Mouse (Mus musculus): Measurements from ENCODE around the gene Gm20532.

Gm20532 gene

DNA sequence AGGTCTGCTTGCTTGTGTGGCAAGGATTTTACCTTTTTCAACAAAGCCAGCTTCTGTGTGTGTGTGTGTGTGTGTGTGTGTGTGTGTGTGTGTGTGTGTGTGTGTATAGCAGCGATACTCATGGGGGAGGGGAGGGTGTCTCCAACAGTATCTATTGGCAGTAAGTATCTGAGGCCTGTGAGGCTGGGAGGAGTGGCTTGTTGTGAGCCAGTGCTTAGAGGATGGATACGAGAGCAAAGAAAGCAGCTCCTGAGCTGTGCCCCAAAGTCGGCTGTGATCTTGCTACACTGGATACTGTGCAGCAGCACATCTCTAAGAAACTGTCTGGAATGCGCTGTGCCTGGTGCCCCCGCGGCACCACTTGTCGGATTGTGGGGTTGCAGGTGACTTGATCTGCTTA, 31.5 kb downstream of the Gm20532 start:
- no peak for DNase-seq (ENCODE audit: extremely low spot score, low read depth, low spot score)

DNA sequence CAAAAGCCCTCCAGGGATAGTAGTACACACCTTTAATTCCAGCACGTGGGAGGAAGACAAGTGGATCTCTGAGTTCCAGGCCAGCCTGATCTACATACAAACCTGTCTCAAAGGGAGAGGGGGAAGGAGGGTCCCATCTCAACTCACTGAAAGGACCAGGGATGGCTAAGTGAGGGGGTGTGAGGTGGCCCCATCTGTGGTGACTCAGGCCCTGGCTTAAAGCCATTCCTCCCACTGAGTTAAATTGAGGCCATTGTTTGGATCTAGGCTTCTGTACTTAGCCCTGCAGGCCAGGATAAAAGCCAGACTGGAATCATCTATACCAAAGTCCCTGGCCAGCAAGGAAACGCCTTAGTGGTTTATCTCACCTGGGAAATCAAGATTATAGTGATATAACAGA, 34.8 kb downstream of the Gm20532 start:
- DNase-seq (ENCODE audit: extremely low spot score, low read depth, low spot score) = no peak

DNA sequence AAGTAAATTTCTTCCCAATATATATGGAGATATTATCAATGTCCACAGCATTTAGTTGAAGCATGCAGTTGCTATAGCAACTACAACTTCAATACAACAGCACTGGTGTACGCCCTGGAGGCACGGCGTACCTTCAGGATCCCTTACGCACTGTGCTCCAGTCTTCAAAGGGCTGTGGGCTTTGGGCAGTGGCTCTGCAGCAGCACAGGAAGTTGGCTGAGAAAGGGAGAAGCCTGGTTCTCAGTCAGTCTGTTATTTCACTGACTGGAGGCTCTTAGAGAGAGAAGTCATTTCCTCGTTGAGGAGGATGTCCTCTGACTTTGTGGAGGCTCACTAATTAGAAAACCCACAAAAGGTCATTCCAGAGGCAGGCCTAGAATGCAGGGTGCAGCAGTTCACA, 36.5 kb downstream of the Gm20532 start:
- DNase-seq (ENCODE audit: extremely low spot score, low read depth, low spot score) = no peak

DNA sequence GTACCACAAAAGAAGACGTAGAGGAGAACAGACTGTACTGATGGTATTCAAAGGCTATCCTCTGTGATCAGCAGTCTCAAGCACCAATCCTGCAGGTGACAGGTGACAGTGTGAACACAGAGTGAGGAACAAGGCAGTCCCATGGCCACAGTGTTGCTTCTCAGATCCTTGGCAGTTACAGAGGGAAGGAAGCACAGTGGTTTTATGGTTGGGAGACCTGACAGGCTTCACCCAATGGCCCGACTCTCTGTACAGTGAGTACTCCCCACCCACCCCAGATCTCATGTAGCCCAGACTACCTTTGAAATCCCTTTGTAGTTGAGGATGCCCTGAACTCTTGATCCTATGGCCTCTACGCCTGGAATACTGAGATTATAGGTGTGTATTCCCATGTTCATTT, 39.0 kb downstream of the Gm20532 start:
- no peak for DNase-seq (ENCODE audit: extremely low spot score, low read depth, low spot score)

DNA sequence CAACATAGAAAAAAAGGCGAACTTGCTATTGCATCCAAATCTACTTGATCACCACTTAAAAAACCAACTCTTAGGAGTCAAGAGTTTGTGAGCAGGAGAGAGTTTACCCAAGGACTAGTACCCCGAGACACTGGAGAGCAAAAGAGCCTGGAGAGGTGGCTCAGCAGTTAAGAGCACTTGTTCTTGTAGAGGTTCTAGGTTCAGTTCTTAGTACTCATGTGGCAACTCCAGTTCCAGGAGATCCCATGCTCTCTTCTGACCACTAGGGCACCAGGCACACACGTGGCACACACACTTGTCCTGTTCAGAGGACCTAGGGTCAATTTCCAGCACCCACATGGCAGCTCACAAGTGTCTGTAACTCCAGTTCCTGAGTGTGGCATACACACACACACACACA, 39.6 kb downstream of the Gm20532 start:
- no peak for DNase-seq (ENCODE audit: extremely low spot score, low read depth, low spot score)

DNA sequence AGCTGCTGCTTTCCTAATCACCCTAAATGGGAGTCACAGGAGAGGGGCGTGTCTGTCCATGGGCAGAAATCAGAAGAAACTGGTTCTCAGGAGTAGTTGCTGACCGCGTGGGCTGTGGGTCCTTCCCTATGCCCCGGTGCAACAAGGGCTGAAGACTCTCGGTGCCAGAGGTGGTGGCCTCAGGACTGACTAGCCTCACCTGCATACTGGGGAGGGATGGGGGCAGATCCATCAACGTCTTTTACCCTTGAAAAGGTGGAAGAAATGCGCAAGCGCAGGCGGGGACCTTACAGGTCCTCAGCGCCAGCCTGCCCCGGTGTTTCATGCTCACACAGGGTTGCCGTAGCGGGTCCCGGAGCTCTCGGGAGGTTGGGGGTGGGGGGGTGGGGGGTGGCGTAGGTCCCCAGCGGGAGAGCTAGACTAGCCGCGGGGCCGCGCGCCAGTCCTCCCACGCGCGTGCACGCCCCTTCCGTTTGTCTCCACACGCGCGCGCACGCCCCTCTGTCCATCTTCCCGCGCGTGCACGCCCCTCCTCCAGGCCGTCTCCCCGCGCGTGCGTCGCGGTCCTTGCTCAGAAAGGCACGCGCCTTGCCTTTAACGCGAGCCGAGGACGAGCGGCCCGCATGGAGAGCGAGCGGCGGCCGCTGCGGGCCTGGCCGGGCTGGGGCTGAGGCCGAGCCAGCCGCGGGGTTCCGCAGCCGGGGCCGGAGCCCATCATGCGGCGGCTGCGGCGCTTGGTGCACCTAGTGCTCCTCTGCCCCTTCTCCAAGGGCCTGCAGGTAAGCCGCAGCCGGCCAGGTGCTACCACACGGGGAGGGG, 41.7 kb downstream of the Gm20532 start, which contains the start of gene Fam69b:
TSS of gene Fam69b (plus strand) at position 537 of the 819 bp plus-strand sequence.
- DNase-seq (ENCODE audit: extremely low spot score, low read depth, low spot score) = no peak

DNA sequence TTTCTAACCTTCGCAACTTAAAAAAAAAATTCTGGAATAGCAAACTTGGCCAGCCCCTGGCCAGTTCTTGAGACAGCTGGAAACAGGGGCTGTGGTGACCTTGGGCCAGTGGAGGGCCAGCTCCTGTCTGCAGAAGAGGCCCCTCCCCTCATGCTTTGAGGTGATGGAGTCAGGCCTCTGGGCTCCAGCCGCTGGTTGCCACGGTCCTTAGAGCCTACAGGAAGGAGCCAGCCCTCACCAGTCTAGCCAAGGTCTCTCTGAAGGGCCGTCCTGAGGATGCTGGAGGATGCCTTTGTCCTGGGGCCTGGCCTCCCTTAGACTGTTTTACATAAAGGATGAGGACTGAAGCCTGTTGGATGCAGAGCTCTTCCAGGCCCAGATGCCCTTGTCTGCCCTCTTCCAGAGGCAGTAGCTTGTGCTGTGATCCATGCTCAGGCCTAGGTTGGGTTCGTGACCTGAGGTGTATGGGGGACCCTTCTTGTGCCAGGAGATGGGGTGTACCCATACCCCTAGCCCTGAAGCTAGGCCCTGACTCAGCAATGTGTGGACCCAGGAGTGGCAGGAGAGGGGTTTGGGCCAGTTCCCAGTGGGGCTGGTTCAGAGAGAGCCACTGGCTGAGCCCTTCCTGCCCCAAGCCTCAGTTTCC, 42.5 kb downstream of the Gm20532 start:
- no peak for DNase-seq (ENCODE audit: extremely low spot score, low read depth, low spot score)

DNA sequence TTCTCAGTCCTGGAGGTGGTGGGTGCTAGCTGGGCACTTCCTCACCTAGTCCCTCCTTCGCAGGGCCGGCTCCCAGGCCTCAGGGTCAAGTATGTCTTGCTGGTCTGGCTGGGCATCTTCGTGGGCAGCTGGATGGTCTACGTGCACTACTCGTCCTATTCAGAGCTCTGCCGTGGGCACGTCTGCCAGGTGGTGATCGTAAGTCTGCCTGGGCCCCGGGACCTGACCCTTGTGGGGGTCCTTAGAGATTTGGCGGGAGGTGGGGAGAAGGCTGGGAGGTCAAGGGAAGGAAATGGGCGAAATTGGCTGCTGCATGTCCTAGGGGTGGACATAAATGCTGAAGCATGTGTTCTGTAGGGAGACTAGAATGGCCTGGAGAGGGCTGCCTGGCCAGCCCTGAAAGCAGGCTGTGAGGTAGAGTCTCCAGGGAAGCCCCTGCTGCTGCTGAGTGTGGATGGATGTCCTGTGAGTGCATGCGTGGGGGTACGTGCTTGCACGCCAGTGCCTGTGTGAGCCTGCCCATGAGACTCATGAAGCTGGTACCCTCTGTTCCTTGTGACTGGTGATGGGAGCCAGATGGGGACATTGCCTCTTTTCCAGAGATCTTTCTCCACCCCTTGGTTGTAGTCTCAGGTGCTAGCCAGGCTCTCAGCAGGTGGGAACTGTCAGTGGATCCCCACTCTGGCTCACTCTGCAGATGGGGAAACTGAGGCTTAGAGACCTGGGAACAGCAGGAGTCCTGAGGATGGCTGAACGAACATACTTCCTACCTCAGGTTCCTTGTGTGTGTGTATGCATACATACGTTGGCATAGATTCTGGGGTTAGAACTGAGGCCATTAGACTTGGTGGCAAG, 46.3 kb downstream of the Gm20532 start:
- DNase-seq (ENCODE audit: extremely low spot score, low read depth, low spot score) = no peak

DNA sequence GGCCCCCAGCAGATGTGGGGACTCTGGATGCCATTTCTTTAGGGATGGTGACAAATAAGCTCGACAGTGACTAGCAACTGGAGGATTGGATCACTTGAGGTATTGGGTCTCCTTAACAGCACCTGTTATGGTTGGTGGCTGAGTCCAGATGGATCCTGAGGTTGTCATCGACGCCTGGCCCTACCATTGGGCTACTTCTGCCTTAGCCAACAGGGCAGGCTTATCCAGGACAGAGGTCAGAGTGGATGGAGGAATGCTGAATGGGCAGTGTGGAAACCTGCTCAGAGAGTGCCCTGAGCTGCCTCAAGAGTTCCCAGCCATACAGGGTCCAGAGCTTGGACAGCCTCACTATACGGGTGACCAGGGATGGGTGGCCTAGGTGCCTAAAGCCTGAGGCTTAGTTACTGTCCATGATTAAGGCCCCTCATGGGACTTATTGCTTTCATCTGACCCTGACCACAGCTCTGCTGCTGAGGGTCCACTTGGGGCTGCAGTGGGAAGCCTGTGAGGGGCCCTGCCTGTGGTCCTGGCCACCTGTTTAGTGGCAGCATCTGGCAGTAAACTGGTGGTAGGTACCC, 47.6 kb downstream of the Gm20532 start:
- no peak for DNase-seq (ENCODE audit: extremely low spot score, low read depth, low spot score)

DNA sequence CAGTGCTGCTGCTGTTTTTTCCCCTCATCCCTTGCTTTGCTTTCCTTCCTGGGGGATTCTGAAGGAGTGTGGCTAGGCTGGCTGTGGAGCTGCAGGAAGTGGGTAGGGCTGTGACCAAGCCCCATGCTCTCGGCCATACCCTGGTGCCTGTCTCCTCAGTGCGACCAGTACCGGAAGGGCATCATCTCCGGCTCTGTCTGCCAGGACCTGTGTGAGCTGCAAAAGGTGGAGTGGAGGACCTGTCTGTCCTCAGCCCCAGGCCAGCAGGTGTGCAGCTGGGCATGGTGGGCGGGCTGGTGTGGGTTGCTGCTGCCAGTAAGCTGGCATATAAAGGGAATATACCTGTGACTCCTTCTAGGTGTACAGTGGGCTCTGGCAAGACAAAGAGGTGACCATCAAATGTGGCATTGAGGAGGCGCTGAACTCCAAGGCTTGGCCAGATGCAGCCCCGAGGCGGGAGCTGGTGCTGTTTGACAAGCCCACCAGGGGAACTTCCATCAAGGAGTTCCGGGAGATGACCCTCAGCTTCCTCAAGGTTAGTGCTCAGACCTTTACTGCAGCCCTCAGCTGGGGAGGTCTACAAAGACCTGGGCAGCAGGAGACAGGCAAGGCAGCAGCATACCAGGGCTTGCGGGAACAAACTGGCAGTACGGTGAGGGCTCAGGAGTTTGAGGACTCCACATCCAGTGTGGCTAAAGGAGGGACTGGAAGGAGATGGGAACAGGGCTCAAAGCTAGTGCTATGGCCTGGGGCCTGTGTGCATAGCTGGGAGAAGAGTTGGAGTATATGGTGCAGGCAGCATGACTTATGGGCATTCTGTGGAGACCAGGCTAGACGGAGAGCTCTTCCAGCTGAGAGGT, 48.4 kb downstream of the Gm20532 start:
- DNase-seq (ENCODE audit: extremely low spot score, low read depth, low spot score) = no peak

DNA sequence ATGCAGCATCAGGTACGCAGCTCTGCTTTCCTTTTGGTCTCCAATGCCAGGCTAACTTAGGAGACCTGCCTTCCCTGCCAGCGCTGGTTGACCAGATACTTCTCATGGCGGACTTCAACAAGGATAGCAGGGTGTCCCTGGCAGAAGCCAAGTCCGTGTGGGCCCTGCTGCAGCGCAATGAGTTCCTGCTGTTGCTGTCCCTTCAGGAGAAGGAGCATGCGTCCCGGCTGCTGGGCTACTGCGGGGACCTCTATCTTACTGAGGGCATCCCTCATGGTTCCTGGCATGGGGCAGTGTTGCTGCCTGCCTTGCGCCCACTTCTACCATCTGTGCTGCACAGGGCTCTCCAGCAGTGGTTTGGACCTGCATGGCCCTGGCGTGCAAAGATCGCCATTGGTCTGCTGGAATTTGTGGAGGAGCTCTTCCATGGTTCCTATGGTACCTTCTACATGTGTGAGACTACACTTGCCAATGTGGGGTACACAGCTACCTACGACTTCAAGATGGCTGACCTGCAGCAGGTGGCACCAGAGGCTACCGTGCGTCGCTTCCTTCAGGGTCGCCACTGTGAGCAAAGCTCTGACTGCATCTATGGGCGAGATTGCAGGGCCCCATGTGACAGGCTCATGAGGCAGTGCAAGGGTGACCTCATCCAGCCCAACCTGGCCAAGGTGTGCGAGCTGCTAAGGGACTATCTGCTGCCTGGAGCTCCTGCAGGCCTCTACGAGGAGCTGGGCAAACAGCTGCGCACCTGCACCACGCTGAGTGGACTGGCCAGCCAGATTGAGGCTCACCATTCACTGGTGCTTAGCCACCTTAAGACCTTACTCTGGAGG, 49.3 kb downstream of the Gm20532 start:
- no peak for DNase-seq (ENCODE audit: extremely low spot score, low read depth, low spot score)

DNA sequence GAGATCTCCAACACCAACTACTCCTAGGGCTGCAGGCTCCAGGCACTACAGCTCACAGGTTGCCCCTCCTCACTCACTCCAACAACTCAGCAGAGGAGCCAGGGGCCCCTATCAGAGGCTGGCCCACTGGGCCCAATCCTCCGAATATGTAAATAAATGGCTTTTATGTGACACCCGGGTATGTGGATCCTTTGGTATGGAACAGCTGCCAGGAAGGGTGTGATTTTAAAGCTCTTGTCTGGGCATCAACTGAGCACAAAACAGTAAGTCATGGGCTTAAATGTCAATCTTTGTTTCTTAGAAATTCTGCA, 49.8 kb downstream of the Gm20532 start:
- no peak for DNase-seq (ENCODE audit: extremely low spot score, low read depth, low spot score)

DNA sequence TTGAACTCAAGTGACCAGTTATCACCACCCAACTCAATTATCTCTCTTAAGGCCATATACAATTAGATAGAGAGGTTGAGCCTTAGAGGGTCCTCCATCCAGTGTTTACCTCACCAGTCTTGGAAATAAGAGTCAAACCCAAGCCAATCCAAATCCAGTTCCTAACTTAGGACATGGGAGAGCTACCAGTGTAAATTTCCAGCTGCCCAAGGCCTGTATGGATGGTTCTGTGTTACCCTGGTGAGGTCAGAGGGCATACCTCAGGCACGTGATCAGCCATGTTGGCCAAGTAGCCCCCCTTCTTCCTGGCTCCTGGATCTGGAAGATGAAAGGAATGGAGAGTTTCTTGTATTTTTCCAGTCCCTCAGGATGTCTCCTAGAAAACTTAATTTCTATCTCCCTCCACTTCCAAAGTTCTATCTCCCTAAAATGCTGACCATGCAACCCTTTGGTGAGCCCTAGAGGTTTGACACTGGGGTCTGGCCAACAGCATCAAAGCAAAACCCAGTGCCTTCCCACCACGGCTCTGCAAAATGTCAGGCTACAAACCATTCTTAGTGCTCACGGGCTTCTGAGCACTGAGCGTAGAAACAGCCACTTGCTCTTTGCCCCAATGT, 51.0 kb downstream of the Gm20532 start:
- DNase-seq (ENCODE audit: extremely low spot score, low read depth, low spot score) = no peak

DNA sequence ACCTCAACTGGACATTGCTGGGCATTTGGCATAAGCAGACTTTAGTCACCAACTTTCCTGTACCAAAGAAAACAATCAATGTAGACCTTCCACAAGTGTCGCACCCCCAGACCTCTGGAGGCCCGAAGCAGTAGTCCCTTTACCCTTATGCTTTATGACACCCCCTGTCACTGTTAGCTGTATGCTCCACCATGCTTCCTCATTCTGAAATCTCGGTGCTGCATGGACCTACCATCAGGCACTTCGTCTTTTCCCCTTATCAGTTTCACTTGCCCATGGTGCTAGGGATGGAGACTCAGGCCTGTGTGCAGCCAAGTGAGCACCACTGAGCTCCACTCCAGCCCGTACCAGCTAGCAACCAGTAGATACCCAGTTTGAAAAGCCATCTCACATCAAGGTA, 51.6 kb downstream of the Gm20532 start:
- no peak for DNase-seq (ENCODE audit: extremely low spot score, low read depth, low spot score)

DNA sequence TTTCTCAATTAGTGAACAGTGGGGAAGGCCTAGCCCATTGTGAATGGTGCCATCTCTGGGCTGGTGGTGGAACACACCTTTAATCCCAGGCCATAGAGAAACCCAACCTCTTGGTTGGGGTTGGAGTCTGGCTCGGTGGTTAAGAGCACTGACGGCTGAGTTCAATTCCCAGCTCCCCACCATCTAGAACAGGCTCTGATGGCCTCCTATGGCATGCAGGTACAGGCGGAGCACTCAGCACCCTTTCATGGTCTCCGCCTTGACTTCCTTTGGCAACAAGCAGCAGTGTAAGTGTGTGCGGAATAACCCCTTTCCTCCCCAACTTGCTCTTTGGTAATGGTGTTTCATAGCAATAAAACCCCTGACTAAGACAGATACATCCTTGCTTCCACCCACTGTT, 52.1 kb downstream of the Gm20532 start:
- no peak for DNase-seq (ENCODE audit: extremely low spot score, low read depth, low spot score)

DNA sequence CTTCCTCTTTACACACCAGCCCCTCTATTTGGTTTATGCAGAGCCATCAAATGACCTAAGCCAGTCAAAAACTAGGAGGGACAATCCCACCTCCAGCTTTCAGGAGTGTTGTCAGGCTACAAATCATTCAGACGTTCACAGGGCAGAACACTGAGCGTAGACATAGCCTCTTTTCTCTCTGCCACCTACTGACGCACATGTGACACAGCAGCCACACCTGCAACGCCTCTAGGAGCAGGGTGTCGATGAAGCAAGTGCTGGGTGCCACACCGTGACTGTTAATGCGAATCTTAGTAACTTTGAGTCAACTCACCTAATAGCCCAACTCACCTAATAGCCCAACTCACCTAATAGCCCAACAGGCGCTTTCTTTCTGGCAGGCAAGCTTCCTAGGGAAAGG, 52.6 kb downstream of the Gm20532 start:
- no peak for DNase-seq (ENCODE audit: extremely low spot score, low read depth, low spot score)

DNA sequence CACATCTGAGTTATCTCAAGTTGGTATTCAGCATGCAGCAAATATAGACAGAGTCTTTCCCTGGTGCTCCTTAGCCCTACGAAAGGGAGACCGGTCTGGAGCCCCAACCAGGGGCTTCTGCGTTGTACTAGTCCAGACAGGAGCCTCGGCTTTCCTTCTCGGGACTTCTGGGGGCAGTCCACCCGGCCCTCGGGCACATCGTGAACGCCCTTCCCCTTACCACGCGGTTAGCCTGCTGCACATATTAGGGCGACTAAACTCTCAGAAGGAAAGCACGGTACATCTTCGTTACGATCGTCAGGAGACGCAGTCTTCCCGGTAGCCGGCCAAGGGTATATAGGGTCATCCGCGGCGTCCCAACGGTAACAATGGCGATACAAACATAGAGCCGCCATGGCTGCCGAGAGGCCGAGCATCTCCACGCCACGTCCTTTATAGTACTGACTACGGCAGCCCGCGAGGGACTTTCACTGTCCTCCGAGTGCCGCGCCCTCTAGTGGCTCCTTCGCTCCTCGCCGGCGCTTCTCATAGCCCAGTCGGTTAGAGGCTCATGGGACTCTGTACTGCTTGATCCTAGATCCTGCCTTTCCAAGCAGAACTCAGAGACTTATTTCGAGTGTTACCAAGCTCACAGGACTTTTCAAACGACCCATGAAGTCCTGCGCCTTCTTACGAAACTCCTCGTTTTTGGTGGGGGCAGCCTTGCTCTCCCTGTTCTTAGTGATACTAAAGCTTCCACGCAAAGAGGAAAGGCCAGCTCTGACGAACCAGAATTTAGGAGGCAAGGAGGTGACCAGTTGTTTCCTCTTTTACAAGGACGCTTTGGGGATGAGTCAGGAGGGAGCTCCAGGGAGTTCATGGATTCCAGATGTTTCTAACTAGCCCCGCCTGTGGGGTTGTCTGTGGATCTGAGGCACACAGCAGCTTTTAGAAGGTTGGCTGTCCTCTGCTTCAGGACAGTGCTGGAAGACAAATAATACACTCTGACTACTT, 53.7 kb downstream of the Gm20532 start:
- DNase-seq (ENCODE audit: extremely low spot score, low read depth, low spot score) = peak; percentile 88

DNA sequence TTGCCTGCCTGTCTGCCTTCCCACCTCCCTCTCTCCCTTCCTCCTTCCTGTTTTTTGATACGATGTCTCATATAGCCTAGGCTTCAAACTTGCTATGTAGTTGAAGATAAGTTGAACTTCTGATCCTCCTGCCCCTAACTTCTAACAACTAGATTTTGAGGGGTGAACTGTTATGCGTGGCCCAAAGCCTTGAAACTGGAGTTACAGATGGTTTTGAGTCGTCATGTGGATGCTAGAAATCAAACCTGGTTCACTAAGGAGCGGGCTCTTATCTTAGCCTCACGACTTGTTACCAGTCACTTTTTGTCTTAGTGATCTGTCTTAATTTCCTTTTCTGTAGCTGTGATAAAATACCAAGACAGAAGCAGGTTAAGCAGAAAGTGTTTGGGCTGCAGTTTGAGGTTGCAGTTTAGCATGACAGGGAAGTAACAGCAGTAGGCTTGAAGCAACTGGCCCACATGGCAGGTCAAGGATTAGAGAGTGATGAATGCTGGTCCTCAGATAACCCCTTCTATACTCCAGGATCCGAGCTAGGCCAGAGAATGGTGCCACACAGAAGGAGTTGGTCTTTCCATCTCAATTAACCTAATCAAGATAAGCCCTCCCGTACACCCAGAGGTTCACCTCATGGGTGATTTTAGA, 54.7 kb downstream of the Gm20532 start:
- DNase-seq (ENCODE audit: extremely low spot score, low read depth, low spot score) = no peak

Data from hindlimb bud, embryonic 11.5 days (tissue).